Mouse (Mus musculus) intestine, postnatal 0 days (tissue): ENCODE data around the gene Rdx. TPM values are rescaled to one million over a fixed set of nuclear protein-coding genes. Genes with fewer than 3 reads are reported as not detected.

Experiments used
- ATAC-seq: fragments of 200-750 bp; cut with Nextera tagmentation; 2 replicates; pipeline ENCODE4 v1.8.0; 2017; ENCODE audit warnings: mild to moderate bottlenecking, moderate TSS enrichment, moderate library complexity
- H3K27ac ChIP-seq: fragments of 300-500 bp; sonication (generic); 2 replicates; pipeline ENCODE4 v1.5.1; 2014; ENCODE audit warnings: mild to moderate bottlenecking, low read depth, low read length, moderate library complexity
- H3K27me3 ChIP-seq: fragments of 300-500 bp; sonication (generic); replicated peaks from 2 replicates; pipeline ENCODE4 v1.6.1; 2014; ENCODE audit warnings: low read length, mixed read lengths; ENCODE audit not compliant: control insufficient read depth, insufficient read depth
- H3K36me3 ChIP-seq: fragments of 300-500 bp; sonication (generic); 2 replicates; pipeline ENCODE4 v1.6.1; 2014; ENCODE audit warnings: mild to moderate bottlenecking, moderate library complexity; ENCODE audit not compliant: control insufficient read depth, insufficient read depth
- H3K4me1 ChIP-seq: fragments of 300-500 bp; sonication (generic); replicated peaks from 2 replicates; pipeline ENCODE4 v1.6.1; 2014; ENCODE audit warnings: antibody characterized with exemption, low read length, mixed read lengths; ENCODE audit not compliant: control insufficient read depth, insufficient read depth
- H3K4me2 ChIP-seq: fragments of 300-500 bp; sonication (generic); replicated peaks from 2 replicates; pipeline ENCODE4 v1.6.1; 2014; ENCODE audit warnings: low read depth, mild to moderate bottlenecking, moderate library complexity
- H3K4me3 ChIP-seq: fragments of 300-500 bp; sonication (generic); 2 replicates; pipeline ENCODE4 v1.5.1; 2014; ENCODE audit warnings: low read depth, low read length
- H3K9ac ChIP-seq: fragments of 300-500 bp; sonication (generic); 2 replicates; pipeline ENCODE4 v1.6.1; 2014; ENCODE audit warnings: mild to moderate bottlenecking, low read depth, low read length
- H3K9me3 ChIP-seq: fragments of 300-500 bp; sonication (generic); 2 replicates; pipeline ENCODE4 v1.6.1; 2016; ENCODE audit warnings: mixed run types; ENCODE audit not compliant: control insufficient read depth
- CTCF ChIP-seq: sonication (generic); IDR thresholded peaks from 2 replicates; pipeline ENCODE4 v1.5.1; 2016; ENCODE audit warnings: low read depth, mild to moderate bottlenecking, control low read depth, antibody characterized with exemption, moderate library complexity
- WGBS: fragments of 180-500 bp; shearing (Covaris S2); extraction: QIAGEN DNeasy Blood & Tissue Kit; methylation state at CpG from one replicate; pipeline ENCODE4 v1.1.7; 2014; 5-methylcytosine and 5-hydroxymethylcytosine counted together
- polyA plus RNA-seq: library from polyadenylated mRNA; unstranded; fragments of >200 nt; fragmentation: Nextera tagmentation; extraction: Ambion mirVana; gene quantifications from 2 replicates; pipeline ENCODE4 v1.2.1, GENCODE M21; 2015

Gene Rdx
- 31.3 and 34.9 TPM in 2 replicates for polyA plus RNA-seq

DNA sequence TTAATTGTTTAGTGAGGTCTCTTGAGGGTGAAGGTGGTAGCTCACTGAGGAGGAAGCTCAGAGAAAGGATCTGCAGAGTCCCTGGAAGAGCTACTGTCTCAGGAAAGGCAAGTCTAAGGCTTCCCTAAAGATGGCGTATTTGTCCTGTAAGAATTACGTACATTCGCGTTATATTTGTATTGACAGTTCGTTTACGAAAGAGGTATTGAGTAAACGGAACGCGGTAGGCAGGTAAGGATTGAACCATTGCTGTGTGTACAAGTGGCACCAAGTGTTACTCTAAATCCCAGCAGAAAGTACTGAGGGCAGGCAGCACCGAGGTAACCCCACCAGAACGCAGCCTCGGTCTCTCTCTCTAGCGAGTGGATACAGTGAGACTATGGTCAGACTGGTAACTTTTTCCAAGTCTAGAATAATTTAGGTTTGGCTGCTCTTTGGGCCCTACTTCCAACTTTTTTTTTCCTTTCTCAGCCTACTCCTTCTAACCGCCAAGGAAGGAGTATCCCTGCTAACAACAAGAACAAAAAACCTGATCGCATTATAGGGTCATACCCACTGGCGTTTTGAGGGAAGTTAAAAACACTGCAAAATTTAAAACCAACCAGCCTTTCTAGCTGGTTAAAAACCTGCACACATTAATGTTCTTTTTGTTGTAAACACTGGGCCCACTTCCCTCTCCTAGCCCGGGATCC is at the start of gene Rdx:
Gene Rdx (plus strand): TSS at position 45 of the 692 bp plus-strand sequence.
- H3K4me1 ChIP-seq, result no peaks in the 10 kb centered on the region; the same call in 1 of the 2 replicates
- H3K36me3 ChIP-seq, result no peaks in the 10 kb centered on the region
- H3K27me3 ChIP-seq, result peaks cover 70% of the 10 kb centered on the region
- H3K27ac ChIP-seq, result peak within 1 kb of the TSS; percentile 97
- H3K9me3 ChIP-seq, result no peaks in the 10 kb centered on the region
- peak within 1 kb of the TSS; percentile 89 for H3K9ac ChIP-seq
- peak; percentile 34; the same call in 1 of the 2 replicates for TF ChIP-seq CTCF
- peak within 1 kb of the TSS; percentile 78 for H3K4me3 ChIP-seq
- 4% methylated on average over 17 of the region's 17 CpGs for WGBS
- peak within 1 kb of the TSS; percentile 75 for H3K4me2 ChIP-seq
- 0 out of 2 replicates have a peak, but pooled peaks have one; percentile 14 for ATAC-seq

DNA sequence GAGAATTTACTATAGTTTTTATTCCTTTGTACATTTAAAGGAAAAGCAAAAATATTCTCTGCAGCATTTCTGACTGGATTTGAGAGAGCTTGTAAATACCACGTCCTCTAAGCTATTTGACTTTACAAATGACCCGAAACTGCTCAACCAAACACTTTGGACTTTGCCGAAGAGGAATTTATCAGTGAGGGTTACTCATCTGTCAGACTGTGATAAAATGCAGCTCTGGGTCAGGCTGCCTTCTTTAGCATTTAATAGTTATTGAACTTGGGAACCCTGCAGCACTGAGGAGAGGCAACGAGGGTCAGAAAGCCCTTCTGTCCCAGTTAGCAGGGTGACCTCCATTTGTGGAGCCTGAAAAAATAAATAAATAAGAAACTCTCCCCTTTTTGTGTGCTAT is 43.5 kb upstream of the Rdx start:
- H3K4me3 ChIP-seq, result no peak overlapping the region
- no peaks in the 10 kb centered on the region for H3K4me1 ChIP-seq
- ATAC-seq, result no peak
- no peaks in the 10 kb centered on the region for H3K9me3 ChIP-seq
- WGBS, result 31% methylated on average over 4 of the region's 4 CpGs
- no peak overlapping the region for H3K4me2 ChIP-seq
- no peak overlapping the region for H3K9ac ChIP-seq
- H3K27ac ChIP-seq, result no peak overlapping the region
- TF ChIP-seq CTCF, result no peak
- no peaks in the 10 kb centered on the region for H3K36me3 ChIP-seq
- peaks cover 15% of the 10 kb centered on the region for H3K27me3 ChIP-seq

DNA sequence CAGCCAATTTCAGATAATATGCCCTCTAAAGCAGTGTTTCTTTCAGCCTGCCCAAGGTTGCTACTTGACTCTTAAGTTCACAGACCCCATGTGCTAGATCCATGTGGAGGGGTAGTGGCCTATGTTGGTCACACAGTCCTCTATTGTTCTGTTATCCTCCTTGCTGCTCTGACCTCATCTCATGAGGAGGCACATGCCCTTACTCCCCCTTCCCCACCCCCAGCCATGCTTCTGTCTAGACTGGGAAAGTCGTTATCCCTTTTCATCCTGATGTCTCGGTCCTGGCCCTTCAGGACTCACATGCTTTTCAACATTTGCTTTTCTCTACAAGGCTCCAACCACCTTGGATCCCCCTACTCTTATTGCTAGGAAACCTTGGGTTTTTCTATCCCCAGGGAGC is 39.6 kb upstream of the Rdx start:
- Histone ChIP-seq H3K36me3 (no peaks in the 10 kb centered on the region), H3K27ac (no peak overlapping the region), H3K9me3 (no peaks in the 10 kb centered on the region), H3K27me3 (peaks cover 22% of the 10 kb centered on the region), H3K9ac (no peak overlapping the region), H3K4me1 (no peaks in the 10 kb centered on the region), H3K4me2 (no peak overlapping the region), H3K4me3 (no peak overlapping the region)
- ATAC-seq, result no peak
- WGBS, result 58% methylated on average over 2 of the region's 2 CpGs
- TF ChIP-seq CTCF, result no peak

DNA sequence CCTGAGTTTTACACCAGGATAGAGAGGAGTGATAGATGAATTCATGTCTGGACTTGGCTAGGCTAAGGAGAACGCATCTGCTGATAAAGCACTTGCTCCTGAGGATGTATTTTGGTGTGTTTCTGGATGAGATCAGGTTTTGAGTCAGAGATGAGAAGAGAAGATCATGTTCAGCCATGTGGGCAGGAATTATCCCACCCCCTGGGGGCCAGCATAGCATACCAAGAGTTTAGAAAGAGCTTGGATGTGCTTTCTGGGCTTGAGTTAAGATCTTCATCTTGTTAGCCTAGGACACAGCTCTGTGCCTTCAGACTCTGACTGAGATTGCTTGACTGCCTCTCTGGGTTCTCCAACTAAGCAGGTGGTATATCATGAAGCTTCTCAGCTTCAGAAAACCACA is 38.5 kb upstream of the Rdx start:
- Histone ChIP-seq H3K4me2 (no peak overlapping the region), H3K27me3 (peaks cover 30% of the 10 kb centered on the region), H3K36me3 (no peaks in the 10 kb centered on the region), H3K9me3 (no peaks in the 10 kb centered on the region), H3K27ac (no peak overlapping the region), H3K4me3 (no peak overlapping the region), H3K4me1 (no peaks in the 10 kb centered on the region), H3K9ac (no peak overlapping the region)
- 80% methylated on average over 1 of the region's 1 CpGs for WGBS
- no peak for ATAC-seq
- TF ChIP-seq CTCF, result no peak

DNA sequence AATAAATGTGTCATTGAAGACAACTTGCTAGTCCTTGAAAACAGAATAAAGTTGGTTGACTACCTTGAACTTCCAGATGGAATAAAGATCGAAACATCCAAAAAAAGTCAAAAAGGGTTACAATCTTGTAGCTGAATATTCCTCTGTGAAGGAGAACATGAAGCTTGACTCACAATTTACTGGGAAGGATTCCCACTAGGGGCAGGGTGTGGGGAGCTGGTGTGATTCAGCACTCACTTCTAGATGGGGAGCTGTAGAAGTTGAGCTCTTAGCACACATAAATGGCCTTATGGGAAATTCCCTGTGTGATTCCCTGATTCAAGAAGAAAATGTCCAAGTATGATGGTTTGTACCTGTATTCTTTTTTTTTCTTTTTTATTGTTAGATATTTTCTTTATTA is 34.7 kb upstream of the Rdx start:
- Histone ChIP-seq H3K9me3 (no peaks in the 10 kb centered on the region), H3K9ac (no peak overlapping the region), H3K4me1 (no peaks in the 10 kb centered on the region), H3K36me3 (no peaks in the 10 kb centered on the region), H3K4me3 (no peak overlapping the region), H3K27ac (no peak overlapping the region), H3K27me3 (peaks cover 30% of the 10 kb centered on the region), H3K4me2 (no peak overlapping the region)
- TF ChIP-seq CTCF, result no peak
- 98% methylated on average over 1 of the region's 1 CpGs for WGBS
- ATAC-seq, result no peak

DNA sequence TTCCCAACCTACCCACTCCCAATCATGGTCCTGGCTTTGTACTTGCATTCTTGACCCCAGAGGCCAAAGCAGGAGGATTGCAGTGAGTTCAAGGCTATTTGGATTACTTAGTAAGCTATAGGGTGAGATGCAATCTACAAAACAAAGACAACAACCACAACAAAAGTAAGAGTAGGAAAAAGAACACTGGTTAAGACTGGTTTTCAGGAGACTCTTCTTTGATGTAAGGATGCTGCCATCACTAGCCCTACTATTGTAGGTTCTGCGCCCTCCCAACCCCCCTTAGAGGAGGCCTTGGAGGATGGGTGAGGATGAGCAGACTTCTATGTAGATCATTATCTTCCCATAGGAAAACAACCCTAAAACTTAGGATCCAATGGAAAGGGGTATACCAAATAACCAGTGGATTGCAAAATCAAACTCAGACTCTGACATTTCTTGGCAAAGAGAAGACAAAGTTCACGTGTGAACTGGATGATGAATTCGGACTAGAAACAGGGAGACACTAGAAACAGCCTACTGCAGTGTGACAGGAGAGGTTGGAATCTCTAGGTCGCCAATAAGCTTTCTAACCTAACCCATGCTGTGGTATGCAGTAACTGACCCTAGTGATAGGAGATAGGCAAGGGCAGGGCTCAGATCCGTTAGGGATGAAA is 34.1 kb upstream of the Rdx start:
- 78% methylated on average over 5 of the region's 5 CpGs for WGBS
- Histone ChIP-seq H3K4me2 (no peak overlapping the region), H3K4me1 (no peaks in the 10 kb centered on the region), H3K36me3 (no peaks in the 10 kb centered on the region), H3K9me3 (no peaks in the 10 kb centered on the region), H3K27me3 (peaks cover 30% of the 10 kb centered on the region), H3K9ac (no peak overlapping the region), H3K4me3 (no peak overlapping the region), H3K27ac (no peak overlapping the region)
- no peak for ATAC-seq
- TF ChIP-seq CTCF, result no peak
